Mouse (Mus musculus) neural tube, embryonic 11.5 days (tissue): Measurements from ENCODE around the gene Gm20388. TPM values are rescaled to one million over a fixed set of nuclear protein-coding genes. Genes with fewer than 3 reads are reported as not detected.

Source experiments
- ATAC-seq: fragments of 200-750 bp; cut with Nextera tagmentation; 2 replicates; pipeline ENCODE4 v1.8.0; 2017; ENCODE audit warnings: moderate number of reproducible peaks, mild to moderate bottlenecking, moderate TSS enrichment, moderate library complexity; ENCODE audit not compliant: insufficient read depth, low FRiP score, low TSS enrichment
- DNase-seq: peaks from one replicate; pipeline ENCODE4 v3.0.0-alpha.2; 2015; ENCODE audit warnings: low spot score
- H3K27ac ChIP-seq: fragments of 300-500 bp; sonication (generic); 2 replicates; pipeline ENCODE4 v1.5.1; 2014; ENCODE audit warnings: low read depth, mild to moderate bottlenecking, low read length
- H3K27me3 ChIP-seq: fragments of 300-500 bp; sonication (generic); 2 replicates; pipeline ENCODE4 v1.6.1; 2014; ENCODE audit warnings: mild to moderate bottlenecking, low read length, mixed read lengths; ENCODE audit not compliant: control insufficient read depth, insufficient read depth
- H3K36me3 ChIP-seq: fragments of 300-500 bp; sonication (generic); 2 replicates; pipeline ENCODE4 v1.6.1; 2014; ENCODE audit warnings: mild to moderate bottlenecking, low read length, moderate library complexity, mixed read lengths; ENCODE audit not compliant: control insufficient read depth, insufficient read depth
- H3K4me1 ChIP-seq: fragments of 300-500 bp; sonication (generic); 2 replicates; pipeline ENCODE4 v1.6.1; 2014; ENCODE audit warnings: low read length, mixed read lengths; ENCODE audit not compliant: control insufficient read depth, insufficient read depth
- H3K4me2 ChIP-seq: fragments of 300-500 bp; sonication (generic); 2 replicates; pipeline ENCODE4 v1.6.1; 2014; ENCODE audit warnings: low read depth, mild to moderate bottlenecking, moderate library complexity
- H3K4me3 ChIP-seq: fragments of 300-500 bp; sonication (generic); 2 replicates; pipeline ENCODE4 v1.5.1; 2014; ENCODE audit warnings: low read depth, low read length
- H3K9ac ChIP-seq: fragments of 300-500 bp; sonication (generic); 2 replicates; pipeline ENCODE4 v1.6.1; 2014; ENCODE audit warnings: mild to moderate bottlenecking, low read length
- H3K9me3 ChIP-seq: fragments of 300-500 bp; sonication (generic); 2 replicates; pipeline ENCODE4 v1.6.1; 2016; ENCODE audit warnings: low read length; ENCODE audit not compliant: control insufficient read depth
- WGBS: fragments of 180-500 bp; shearing (Covaris S2); extraction: QIAGEN DNeasy Blood & Tissue Kit; methylation state at CpG from one replicate; pipeline ENCODE4 v1.1.7; 2014; 5-methylcytosine and 5-hydroxymethylcytosine counted together
- polyA plus RNA-seq: library from polyadenylated mRNA; unstranded; fragments of >200 nt; fragmentation: Nextera tagmentation; extraction: Ambion mirVana; gene quantifications from 2 replicates; pipeline ENCODE4 v1.2.1, GENCODE M21; 2014

Gm20388 gene
- polyA plus RNA-seq, 1 experiment from 2014 or later, result not detected

- no peaks in the 10 kb centered on the region for H3K27me3 ChIP-seq
- 74% methylated on average over 6 of the region's 6 CpGs for WGBS
- H3K9me3 ChIP-seq, result no peaks in the 10 kb centered on the region
- ATAC-seq (no peak), DNase-seq (no peak)
- H3K36me3 ChIP-seq, result no peaks in the 10 kb centered on the region
- peaks cover 17% of the 10 kb centered on the region for H3K4me1 ChIP-seq
- H3K4me2 ChIP-seq, result no peak overlapping the region
- H3K4me3 ChIP-seq, result no peak overlapping the region
- no peak overlapping the region for H3K27ac ChIP-seq
- no peak overlapping the region for H3K9ac ChIP-seq
Measured at GRCm38 (mm10) chr8:122525004-122525403, 2614.4 kb downstream of the Gm20388 start.

DNA sequence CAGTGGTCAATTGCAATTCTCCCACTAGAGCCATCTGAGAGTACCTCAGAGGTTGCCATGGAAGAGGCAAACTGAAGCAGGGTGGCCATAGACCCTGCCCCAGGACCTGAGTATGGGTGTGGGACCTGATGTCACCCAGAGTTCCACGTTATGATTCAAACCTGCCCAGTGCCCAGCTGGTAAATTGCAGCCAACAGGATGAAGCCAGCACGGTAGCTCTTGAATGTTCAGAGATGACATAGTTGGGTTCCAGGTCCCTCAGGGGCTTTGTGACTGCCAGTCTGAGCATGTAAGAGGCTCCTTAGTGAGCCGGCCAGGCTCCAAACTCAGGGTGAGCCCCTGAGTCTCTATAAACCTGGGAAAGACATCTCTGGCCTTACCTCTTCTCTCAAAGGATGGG is 2615.4 kb downstream of the Gm20388 start:
- H3K27me3 ChIP-seq, result no peaks in the 10 kb centered on the region
- no peak overlapping the region for H3K27ac ChIP-seq
- WGBS, result 79% methylated on average over 3 of the region's 3 CpGs
- H3K9me3 ChIP-seq, result no peaks in the 10 kb centered on the region
- peaks cover 17% of the 10 kb centered on the region for H3K4me1 ChIP-seq
- no peak overlapping the region for H3K4me3 ChIP-seq
- H3K9ac ChIP-seq, result no peak overlapping the region
- H3K36me3 ChIP-seq, result no peaks in the 10 kb centered on the region
- ATAC-seq (no peak), DNase-seq (no peak)
- H3K4me2 ChIP-seq, result no peak overlapping the region

DNA sequence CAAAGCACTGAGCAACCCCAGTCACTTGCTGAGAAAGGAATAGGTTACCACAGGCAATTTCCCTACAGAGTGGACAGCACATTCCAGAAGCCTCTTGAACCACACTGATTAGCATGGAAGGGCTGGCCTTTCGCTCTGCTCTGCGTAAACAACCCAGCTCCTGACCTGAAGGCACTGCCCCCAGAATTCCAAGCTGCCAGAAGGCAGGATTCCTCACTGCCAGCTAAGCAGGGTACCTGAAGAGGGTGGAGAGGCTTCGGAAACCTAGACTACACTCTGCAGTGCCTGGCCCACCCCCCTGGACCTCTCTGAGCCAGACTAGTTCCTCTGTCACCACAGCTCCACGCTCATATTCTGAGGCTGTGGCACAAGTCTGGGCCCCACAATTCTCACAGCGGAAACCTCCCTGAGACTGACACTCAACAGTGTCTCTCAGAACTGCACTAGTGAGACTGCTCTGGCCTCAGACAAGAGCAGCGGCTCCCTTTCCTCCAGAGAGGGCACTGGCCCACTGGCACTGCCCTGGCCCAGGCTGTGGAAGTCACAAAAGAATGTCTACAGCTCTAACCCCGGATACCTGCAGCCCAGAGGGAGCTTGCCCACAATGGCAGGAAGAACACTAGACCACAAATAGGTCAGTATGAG is 2616.0 kb downstream of the Gm20388 start:
- WGBS, result 74% methylated on average over 7 of the region's 7 CpGs
- H3K36me3 ChIP-seq, result no peaks in the 10 kb centered on the region
- no peak for DNase-seq
- no peak for ATAC-seq
- H3K9me3 ChIP-seq, result no peaks in the 10 kb centered on the region
- H3K4me1 ChIP-seq, result peaks cover 17% of the 10 kb centered on the region
- no peaks in the 10 kb centered on the region for H3K27me3 ChIP-seq
- no peak overlapping the region for H3K27ac ChIP-seq
- H3K9ac ChIP-seq, result no peak overlapping the region
- H3K4me3 ChIP-seq, result no peak overlapping the region
- no peak overlapping the region for H3K4me2 ChIP-seq

- no peak overlapping the region for H3K4me3 ChIP-seq
- peaks cover 17% of the 10 kb centered on the region for H3K4me1 ChIP-seq
- H3K9me3 ChIP-seq, result no peaks in the 10 kb centered on the region
- 90% methylated on average over 3 of the region's 3 CpGs for WGBS
- H3K9ac ChIP-seq, result no peak overlapping the region
- DNase-seq (no peak), ATAC-seq (no peak)
- no peaks in the 10 kb centered on the region for H3K36me3 ChIP-seq
- no peak overlapping the region for H3K4me2 ChIP-seq
- no peaks in the 10 kb centered on the region for H3K27me3 ChIP-seq
- H3K27ac ChIP-seq, result no peak overlapping the region
Measured at GRCm38 (mm10) chr8:122527937-122528336, 2617.3 kb downstream of the Gm20388 start.

- Histone ChIP-seq H3K4me1 (peaks cover 9% of the 10 kb centered on the region; the same call in 1 of the 2 replicates), H3K27me3 (no peaks in the 10 kb centered on the region), H3K9me3 (no peaks in the 10 kb centered on the region), H3K4me2 (no peak overlapping the region), H3K9ac (no peak overlapping the region), H3K4me3 (no peak overlapping the region), H3K36me3 (no peaks in the 10 kb centered on the region), H3K27ac (no peak overlapping the region)
- DNase-seq, result no peak
- 88% methylated on average over 4 of the region's 4 CpGs for WGBS
- no peak for ATAC-seq
Measured at GRCm38 (mm10) chr8:122529159-122529558, 2618.5 kb downstream of the Gm20388 start.

DNA sequence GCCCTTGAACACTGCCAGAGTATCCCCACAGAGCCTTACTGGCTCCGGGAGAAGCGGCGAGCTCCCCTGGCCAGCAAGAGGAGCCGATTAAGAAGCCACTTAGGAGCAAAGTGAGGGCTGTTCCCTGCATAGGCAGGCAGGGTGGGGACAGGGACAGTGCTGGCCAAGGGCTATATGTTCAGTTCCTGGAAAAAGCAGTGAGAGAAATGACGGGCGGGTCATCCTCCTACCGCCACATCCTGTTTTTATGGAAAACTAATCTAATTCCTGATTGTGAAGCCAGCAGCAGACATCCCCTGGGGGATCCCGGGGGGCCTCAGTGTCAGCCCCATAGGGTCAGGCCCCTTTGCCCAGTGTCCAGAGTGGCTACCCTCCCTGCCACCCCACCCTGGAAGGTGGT is 2620.7 kb downstream of the Gm20388 start:
- 85% methylated on average over 8 of the region's 8 CpGs for WGBS
- 0 out of 2 replicates have a peak, but pooled peaks cover 7% of the 10 kb centered on the region for H3K4me1 ChIP-seq
- no peak overlapping the region for H3K4me2 ChIP-seq
- no peak overlapping the region for H3K4me3 ChIP-seq
- H3K9ac ChIP-seq, result no peak overlapping the region
- H3K27ac ChIP-seq, result no peak overlapping the region
- ATAC-seq (no peak), DNase-seq (no peak)
- no peaks in the 10 kb centered on the region for H3K27me3 ChIP-seq
- H3K36me3 ChIP-seq, result no peaks in the 10 kb centered on the region
- no peaks in the 10 kb centered on the region for H3K9me3 ChIP-seq

DNA sequence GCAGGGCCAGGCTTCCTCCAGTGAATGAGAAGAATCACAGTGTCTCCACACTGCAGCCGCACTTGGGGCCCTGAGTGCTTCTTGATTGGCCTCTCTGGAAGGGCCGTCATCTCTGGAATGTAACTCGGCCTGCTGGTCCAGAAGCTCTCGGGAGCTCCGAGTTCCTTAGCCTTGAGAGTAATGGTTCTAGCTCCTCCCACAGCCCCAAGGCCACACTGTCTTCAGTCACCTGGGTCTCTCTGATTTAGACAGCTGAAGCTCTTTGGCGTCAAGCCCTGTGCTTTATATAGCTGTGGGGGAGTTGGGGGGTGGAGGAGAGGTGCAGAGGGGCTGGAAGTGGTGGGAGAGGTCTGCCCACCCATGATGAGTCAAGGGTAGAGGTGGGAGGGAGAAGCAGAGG is 2626.4 kb downstream of the Gm20388 start:
- Histone ChIP-seq H3K4me2 (no peak overlapping the region), H3K4me3 (no peak overlapping the region), H3K9ac (no peak overlapping the region), H3K9me3 (no peaks in the 10 kb centered on the region), H3K36me3 (no peaks in the 10 kb centered on the region), H3K4me1 (0 out of 2 replicates have a peak, but pooled peaks cover 3% of the 10 kb centered on the region), H3K27me3 (no peaks in the 10 kb centered on the region), H3K27ac (no peak overlapping the region)
- ATAC-seq (no peak), DNase-seq (no peak)
- WGBS, result 44% methylated on average over 6 of the region's 6 CpGs

DNA sequence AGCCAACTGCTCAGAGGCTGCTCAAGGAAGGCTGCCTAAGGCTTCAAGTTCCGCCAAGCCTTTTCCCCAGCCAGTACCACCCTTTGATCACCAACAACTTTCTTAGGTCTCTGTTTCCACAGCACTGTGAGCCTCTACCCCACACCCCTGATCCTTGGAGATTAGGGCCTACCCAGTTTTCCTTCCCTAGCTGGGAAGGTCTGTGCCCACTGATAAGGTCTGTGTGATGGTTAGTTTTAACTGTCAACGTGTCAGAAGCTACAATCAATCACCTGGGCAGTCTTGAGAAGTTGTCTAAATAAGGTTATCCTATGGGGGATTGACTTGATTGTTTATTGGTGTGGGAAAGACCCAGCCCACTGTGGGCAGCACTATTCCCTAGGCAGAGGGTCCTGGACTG is 2627.2 kb downstream of the Gm20388 start:
- no peak overlapping the region for H3K9ac ChIP-seq
- no peaks in the 10 kb centered on the region for H3K36me3 ChIP-seq
- no peaks in the 10 kb centered on the region for H3K9me3 ChIP-seq
- no peak overlapping the region for H3K4me3 ChIP-seq
- DNase-seq, result no peak
- H3K27ac ChIP-seq, result no peak overlapping the region
- H3K4me1 ChIP-seq, result 0 out of 2 replicates have a peak, but pooled peaks cover 3% of the 10 kb centered on the region
- ATAC-seq, result no peak
- H3K27me3 ChIP-seq, result no peaks in the 10 kb centered on the region
- H3K4me2 ChIP-seq, result no peak overlapping the region
- WGBS, result 91% methylated on average over 2 of the region's 2 CpGs

DNA sequence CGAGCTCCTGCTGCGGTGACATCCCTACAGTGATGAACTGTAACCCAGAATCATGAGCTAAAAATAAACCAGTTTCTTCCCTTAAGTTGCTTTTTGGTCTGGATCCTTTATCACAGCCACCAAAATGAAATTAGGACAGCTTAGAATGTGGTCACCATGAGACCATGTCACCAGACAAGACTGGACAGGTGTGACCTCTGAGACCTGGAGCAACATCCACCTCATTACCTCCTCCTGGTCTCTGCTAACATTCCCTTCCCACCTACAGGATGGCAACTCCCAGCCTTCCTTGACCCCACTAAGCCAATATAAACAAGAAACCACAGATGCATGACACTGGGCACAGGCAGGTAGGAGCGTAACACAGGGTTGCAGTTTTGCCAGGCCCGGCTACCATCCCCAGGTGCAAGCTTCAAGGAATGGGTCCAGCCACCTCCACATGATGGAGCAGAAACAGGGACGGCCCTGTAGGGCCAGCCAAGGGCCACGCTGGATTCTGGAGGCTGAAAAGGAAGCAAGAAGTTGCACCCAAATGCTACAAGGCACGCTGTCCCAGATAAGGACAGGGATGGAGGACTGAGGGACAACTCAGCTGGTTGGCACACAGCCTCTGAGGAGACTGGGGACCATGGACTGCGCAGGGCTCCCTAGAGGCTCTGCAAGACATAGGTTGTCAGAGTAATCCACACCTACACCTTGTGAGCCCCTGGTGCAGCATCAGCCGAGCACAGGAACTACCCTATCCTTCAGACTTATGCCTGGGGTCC is 2627.9 kb downstream of the Gm20388 start:
- H3K9ac ChIP-seq, result no peak overlapping the region
- ATAC-seq (no peak), DNase-seq (no peak)
- H3K36me3 ChIP-seq, result no peaks in the 10 kb centered on the region
- H3K9me3 ChIP-seq, result no peaks in the 10 kb centered on the region
- H3K4me1 ChIP-seq, result 0 out of 2 replicates have a peak, but pooled peaks cover 3% of the 10 kb centered on the region
- H3K4me3 ChIP-seq, result no peak overlapping the region
- WGBS, result 93% methylated on average over 9 of the region's 9 CpGs
- no peaks in the 10 kb centered on the region for H3K27me3 ChIP-seq
- H3K4me2 ChIP-seq, result no peak overlapping the region
- no peak overlapping the region for H3K27ac ChIP-seq
